Mouse (Mus musculus): ENCODE measurements around the gene Pitpnc1.

DNA sequence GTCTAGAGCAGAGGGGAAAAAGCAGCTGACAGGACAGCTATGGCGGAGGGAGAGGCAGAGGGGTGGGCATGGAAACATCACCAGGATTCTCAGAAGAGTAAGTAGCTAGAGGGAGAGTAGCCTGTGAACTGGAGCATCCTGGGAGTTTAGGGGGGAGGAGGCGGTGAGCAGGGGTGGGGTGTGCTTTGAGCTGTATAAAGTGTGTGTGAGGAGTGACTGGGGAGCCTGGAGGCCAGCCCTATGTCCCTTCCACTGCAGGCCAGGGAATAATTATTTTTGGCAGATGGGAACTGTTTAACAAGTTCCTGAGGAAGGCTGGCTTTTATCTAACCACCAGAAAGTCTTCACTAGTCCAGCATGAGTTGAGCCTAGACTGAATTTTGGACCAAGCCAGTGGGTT, 275.2 kb downstream of the Pitpnc1 start:
- TF ChIP-seq POLR2A (IDR thresholded peaks at IDR 0.05; ENCODE audit: borderline replicate concordance, control insufficient read depth, low read depth, low read length) (no peak), CTCF (IDR thresholded peaks at IDR 0.05; ENCODE audit: control insufficient read depth, insufficient read depth, low read length) (no peak)

Data from bone marrow, adult 2 months (tissue).